Mouse (Mus musculus) kidney, embryonic 16.5 days (tissue): ENCODE measurements around the gene C130032M10Rik. TPM values are rescaled to one million over a fixed set of nuclear protein-coding genes. Genes with fewer than 3 reads are reported as not detected.

Source experiments
- ATAC-seq: fragments of 200-750 bp; cut with Nextera tagmentation; 2 replicates; pipeline ENCODE4 v1.8.0; 2017; ENCODE audit warnings: moderate TSS enrichment; ENCODE audit not compliant: low FRiP score, low TSS enrichment
- H3K27ac ChIP-seq: fragments of 300-500 bp; sonication (generic); 2 replicates; pipeline ENCODE4 v1.5.1; 2014; ENCODE audit warnings: low read length
- H3K27me3 ChIP-seq: fragments of 300-500 bp; sonication (generic); 2 replicates; pipeline ENCODE4 v1.6.1; 2014; ENCODE audit warnings: low read length, control low read depth, mixed read lengths; ENCODE audit not compliant: insufficient read depth
- H3K36me3 ChIP-seq: fragments of 300-500 bp; sonication (generic); 2 replicates; pipeline ENCODE4 v1.6.1; 2014; ENCODE audit warnings: low read length, control low read depth, mixed read lengths; ENCODE audit not compliant: insufficient read depth
- H3K4me1 ChIP-seq: fragments of 300-500 bp; sonication (generic); 2 replicates; pipeline ENCODE4 v1.6.1; 2014; ENCODE audit warnings: low read length, control low read depth, mixed read lengths; ENCODE audit not compliant: insufficient read depth
- H3K4me2 ChIP-seq: fragments of 300-500 bp; sonication (generic); replicated peaks from 2 replicates; pipeline ENCODE4 v1.6.1; 2014; ENCODE audit warnings: low read depth, low read length
- H3K4me3 ChIP-seq: fragments of 300-500 bp; sonication (generic); 2 replicates; pipeline ENCODE4 v1.5.1; 2014; ENCODE audit warnings: mild to moderate bottlenecking, low read length
- H3K9ac ChIP-seq: fragments of 300-500 bp; sonication (generic); replicated peaks from 2 replicates; pipeline ENCODE4 v1.6.1; 2014; ENCODE audit warnings: low read length
- H3K9me3 ChIP-seq: fragments of 300-500 bp; sonication (generic); 2 replicates; pipeline ENCODE4 v1.6.1; 2016; ENCODE audit warnings: low read length, control low read depth
- WGBS: fragments of 180-500 bp; shearing (Covaris S2); extraction: QIAGEN DNeasy Blood & Tissue Kit; methylation state at CpG from one replicate; pipeline ENCODE4 v1.1.7; 2014; 5-methylcytosine and 5-hydroxymethylcytosine counted together
- polyA plus RNA-seq: library from polyadenylated mRNA; unstranded; fragments of >200 nt; fragmentation: Nextera tagmentation; extraction: Ambion mirVana; gene quantifications from 2 replicates; pipeline ENCODE4 v1.2.1, GENCODE M21; 2015

The C130032M10Rik gene
- polyA plus RNA-seq, 1 experiment from 2014 or later = 0.22 TPM

DNA sequence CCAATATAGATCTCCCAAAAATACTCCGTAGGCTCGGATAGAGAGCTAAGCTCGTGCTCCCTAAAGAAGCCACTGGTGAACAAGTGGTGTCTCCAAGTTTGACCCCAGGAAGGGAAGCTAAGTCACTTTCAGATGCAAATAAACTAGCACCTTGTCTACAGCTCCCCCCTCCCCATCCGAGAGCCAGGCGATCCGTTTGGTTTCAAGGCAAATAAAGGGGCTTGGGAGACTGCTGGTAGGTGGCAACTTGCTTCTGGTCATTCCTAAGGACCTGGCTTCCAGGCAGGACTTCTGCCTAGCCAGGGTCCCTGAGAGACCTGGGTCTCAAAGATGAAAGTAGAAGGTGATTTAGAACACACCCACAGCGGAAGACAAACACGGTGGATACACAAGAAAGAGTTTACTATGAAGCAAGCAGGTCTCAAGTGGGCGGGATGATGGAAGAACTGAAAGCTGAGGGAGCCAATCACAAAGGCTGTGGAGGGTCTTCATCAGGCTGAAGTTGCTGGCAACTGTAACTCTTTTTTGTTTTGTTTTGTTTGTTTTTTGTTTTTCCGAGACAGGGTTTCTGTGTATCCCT lies 40.9 kb downstream of the C130032M10Rik start:
- H3K4me3 ChIP-seq = no peak overlapping the region
- peaks cover 13% of the 10 kb centered on the region; the same call in 1 of the 2 replicates for H3K27me3 ChIP-seq
- no peak overlapping the region for H3K27ac ChIP-seq
- 55% methylated on average over 10 of the region's 10 CpGs for WGBS
- H3K9me3 ChIP-seq = no peaks in the 10 kb centered on the region
- no peak for ATAC-seq
- no peak overlapping the region for H3K9ac ChIP-seq
- no peaks in the 10 kb centered on the region for H3K36me3 ChIP-seq
- H3K4me1 ChIP-seq = peaks cover 31% of the 10 kb centered on the region
- H3K4me2 ChIP-seq = no peak overlapping the region

DNA sequence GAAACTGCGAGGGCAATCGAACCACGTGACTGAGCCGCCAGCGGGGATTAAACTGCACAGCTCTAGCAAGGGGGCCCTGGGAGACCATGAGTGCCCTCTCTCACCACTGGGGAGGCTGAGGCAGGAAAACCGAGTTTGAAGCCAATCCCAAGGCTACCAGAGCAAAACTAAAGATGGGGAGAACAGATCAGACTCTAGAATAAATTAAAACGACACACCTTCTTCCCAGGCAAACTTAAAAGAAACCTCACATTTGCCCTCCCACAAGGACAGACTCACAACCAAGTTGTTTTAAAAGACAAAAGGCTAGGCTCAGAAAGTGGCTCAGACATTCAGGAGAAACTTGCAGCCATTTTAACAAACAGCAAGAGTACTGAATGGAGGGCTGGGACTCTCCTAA lies 41.6 kb downstream of the C130032M10Rik start:
- Histone ChIP-seq H3K4me3 (no peak overlapping the region), H3K27ac (no peak overlapping the region), H3K27me3 (peaks cover 17% of the 10 kb centered on the region), H3K4me2 (no peak overlapping the region), H3K9ac (no peak overlapping the region), H3K36me3 (no peaks in the 10 kb centered on the region), H3K9me3 (no peaks in the 10 kb centered on the region), H3K4me1 (peaks cover 37% of the 10 kb centered on the region)
- no peak for ATAC-seq
- 40% methylated on average over 7 of the region's 7 CpGs for WGBS

DNA sequence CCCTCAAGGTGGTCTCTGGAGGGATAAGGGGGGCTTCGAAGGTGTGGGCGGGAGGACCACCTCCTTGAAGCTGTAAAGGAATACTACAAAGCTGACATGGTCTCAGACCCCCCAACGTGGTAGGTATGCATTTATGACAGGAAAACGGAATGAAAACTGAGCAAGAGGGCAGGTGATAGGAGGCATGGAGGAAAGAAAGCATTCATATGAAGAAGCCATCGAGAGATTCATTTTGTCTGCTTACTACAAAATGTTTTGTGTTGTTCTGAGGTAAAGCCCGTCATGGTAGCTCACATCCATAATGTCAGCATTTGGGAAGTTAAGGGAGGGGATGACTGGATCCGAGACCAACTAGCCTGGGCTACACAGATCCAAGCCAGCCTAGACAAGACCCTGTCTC lies 44.6 kb downstream of the C130032M10Rik start:
- no peaks in the 10 kb centered on the region for H3K9me3 ChIP-seq
- H3K4me2 ChIP-seq = peak overlapping the region; percentile 96
- no peak for ATAC-seq
- H3K36me3 ChIP-seq = no peaks in the 10 kb centered on the region
- 19% methylated on average over 7 of the region's 7 CpGs for WGBS
- H3K4me1 ChIP-seq = peaks cover 39% of the 10 kb centered on the region
- peak overlapping the region; percentile 63 for H3K4me3 ChIP-seq
- H3K27me3 ChIP-seq = peaks cover 29% of the 10 kb centered on the region
- H3K9ac ChIP-seq = no peak overlapping the region
- H3K27ac ChIP-seq = no peak overlapping the region

DNA sequence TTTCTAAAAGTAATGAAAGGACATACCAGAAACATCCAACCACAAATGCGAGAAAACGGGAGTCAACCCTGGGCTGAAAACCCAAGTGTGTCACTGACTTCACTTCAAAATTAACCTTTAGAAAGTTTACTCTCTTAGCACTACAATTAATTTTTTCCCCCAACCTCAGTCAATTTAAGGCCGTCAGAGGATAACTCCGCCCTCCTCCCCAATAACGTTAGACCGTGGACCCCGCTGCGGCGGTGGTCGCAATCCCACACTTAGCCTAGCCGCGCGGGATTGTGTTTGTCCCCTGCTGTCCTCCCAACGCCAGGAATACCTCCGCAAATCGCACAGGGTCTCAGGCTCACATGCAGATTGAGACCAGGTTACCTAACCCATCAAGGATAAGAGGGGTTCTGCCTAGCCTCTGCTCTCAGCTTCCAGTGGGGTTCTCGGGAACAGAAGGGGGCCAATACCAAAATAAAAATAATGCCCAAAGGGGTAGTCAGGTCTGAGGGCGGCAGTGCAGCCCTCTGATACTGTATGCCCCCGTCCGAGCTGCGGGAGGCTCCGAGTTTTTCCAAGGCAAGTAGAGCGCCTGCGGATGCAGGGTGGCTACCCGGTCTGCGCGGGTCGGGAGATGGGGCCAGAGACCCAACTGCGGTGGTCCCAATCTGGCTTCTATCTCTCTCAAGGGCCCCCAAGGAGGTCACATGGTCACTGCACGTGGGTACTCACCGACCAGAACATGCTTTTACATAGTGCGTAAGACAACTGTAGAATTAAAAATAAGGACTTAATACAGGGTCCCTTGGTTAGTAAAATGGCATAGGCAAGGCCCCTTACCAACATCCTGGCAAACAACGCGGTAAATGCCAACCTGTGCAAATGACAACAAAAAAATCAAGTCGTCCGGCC lies 45.5 kb downstream of the C130032M10Rik start:
- peak overlapping the region; percentile 23 for H3K9ac ChIP-seq
- no peak overlapping the region for H3K27ac ChIP-seq
- no peaks in the 10 kb centered on the region for H3K9me3 ChIP-seq
- peak overlapping the region; percentile 96 for H3K4me2 ChIP-seq
- WGBS = 5% methylated on average over 36 of the region's 36 CpGs
- no peaks in the 10 kb centered on the region for H3K36me3 ChIP-seq
- peaks cover 32% of the 10 kb centered on the region for H3K4me1 ChIP-seq
- H3K27me3 ChIP-seq = peaks cover 29% of the 10 kb centered on the region
- H3K4me3 ChIP-seq = peak overlapping the region; percentile 63
- no peak for ATAC-seq

DNA sequence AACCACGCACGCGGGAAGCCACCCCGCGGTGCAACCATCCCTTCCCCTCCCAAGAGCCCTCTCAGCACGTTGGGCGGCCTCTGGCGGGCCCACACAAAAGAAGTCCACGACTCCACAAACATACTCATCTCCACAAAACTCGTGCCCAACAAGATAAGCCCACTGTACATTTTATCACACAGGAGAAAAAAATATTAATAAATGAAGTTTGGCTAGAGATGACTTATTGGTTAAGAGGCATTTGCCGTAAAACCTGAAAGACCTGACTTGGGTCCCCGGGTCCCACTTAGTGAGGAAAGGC lies 46.1 kb downstream of the C130032M10Rik start:
- ATAC-seq = no peak
- no peaks in the 10 kb centered on the region for H3K9me3 ChIP-seq
- H3K4me2 ChIP-seq = peak overlapping the region; percentile 96
- peak overlapping the region; percentile 87 for H3K9ac ChIP-seq
- 1% methylated on average over 12 of the region's 12 CpGs for WGBS
- peaks cover 29% of the 10 kb centered on the region for H3K27me3 ChIP-seq
- H3K4me3 ChIP-seq = peak overlapping the region; percentile 63
- peak overlapping the region; percentile 4; the same call in 1 of the 2 replicates for H3K27ac ChIP-seq
- H3K36me3 ChIP-seq = no peaks in the 10 kb centered on the region
- peaks cover 28% of the 10 kb centered on the region for H3K4me1 ChIP-seq

DNA sequence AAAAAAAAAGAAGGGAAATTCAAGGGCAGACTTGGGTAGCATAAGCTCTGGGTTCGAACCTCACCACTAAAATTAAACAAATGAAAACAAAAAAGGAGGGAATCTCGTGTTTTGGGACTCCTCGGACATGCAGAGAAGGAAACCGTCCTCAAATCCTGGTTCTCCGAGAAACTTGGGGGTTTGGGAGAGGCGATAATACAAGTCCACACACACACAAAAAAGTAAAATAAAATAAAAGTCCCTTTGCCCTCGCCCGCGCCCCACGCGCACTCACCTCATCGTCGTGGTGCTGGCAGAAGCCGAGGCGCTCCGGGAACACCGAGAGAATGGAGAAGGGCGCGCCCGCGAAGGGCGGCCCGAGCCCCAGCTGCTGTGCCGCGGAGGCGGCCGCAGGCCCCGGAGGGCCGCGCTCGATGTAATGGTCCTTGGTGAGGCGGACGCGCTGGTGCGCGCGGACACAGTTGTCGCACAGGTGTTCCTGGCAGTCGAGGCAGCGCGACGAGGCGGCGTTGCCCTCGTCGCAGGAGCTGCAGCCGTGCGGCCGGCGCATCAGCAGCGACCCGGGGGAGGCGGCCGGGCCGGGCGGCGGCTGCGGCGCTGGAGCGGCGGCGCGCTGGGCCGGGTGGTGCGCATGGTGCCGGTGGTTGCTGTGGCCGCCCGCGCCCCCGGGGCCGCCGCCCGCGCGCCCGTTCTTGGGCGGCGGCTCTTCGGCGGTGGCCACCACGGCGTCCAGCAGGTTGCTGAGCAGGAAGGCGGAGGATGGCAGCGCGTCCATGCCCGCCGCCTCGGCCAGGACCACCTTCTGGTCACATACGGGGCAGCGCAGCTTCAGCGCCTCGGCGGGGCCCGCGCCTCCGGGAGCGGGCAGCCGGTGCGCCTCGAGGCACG lies 46.8 kb downstream of the C130032M10Rik start:
- Histone ChIP-seq H3K9me3 (no peaks in the 10 kb centered on the region), H3K4me1 (peaks cover 28% of the 10 kb centered on the region), H3K9ac (peak overlapping the region; percentile 87), H3K27ac (peak overlapping the region; percentile 4; the same call in 1 of the 2 replicates), H3K36me3 (no peaks in the 10 kb centered on the region), H3K4me2 (peak overlapping the region; percentile 96), H3K27me3 (peaks cover 29% of the 10 kb centered on the region), H3K4me3 (peak overlapping the region; percentile 63)
- ATAC-seq = peak; percentile 24
- under 1% methylated on average over 82 of the region's 101 CpGs for WGBS

DNA sequence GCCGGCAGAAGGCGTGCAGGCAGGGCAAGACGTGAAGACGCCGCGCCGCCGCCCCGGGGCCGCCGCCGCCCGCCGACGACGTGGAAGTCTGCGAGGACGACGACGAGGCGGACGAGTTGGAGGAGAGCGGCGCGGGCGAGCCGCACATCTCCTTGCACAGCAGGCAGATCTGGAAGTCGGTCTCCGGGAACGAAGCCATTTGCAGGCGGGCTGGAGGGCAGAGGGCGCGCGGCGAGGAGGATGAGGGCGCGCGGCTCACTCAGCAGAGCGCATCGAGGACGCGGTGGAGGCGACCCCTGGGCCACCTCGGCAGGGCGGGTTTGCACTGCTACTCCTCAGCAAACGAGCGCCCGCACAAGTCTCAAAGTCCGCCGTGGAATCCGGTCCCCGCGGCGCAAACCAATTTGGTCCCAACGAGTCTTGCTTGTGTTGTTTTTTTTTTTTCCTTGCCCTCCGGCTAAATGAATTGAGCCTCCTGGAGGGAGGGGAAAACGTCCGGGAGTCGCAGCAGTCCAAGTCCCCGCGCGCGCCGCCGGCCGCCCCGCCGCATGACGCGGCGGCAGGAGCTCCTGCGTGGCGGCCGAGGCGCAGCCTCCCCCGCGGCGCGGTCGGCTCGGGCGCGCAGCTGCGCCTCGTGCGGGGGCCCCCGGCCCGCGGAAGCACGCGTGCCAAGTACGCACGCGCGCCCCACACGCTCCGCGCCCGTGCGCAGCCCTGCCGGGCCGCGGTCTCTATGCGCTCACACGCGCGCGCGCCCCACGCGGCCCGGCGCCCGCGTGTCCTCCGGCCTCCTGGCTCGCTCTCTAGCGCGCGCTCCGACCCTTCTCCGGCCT lies 47.6 kb downstream of the C130032M10Rik start:
- Histone ChIP-seq H3K4me2 (peak overlapping the region; percentile 96), H3K36me3 (no peaks in the 10 kb centered on the region), H3K4me3 (peak overlapping the region; percentile 63), H3K4me1 (peaks cover 28% of the 10 kb centered on the region), H3K27me3 (peaks cover 29% of the 10 kb centered on the region), H3K27ac (peak overlapping the region; percentile 77), H3K9ac (peak overlapping the region; percentile 87), H3K9me3 (no peaks in the 10 kb centered on the region)
- WGBS = under 1% methylated on average over 118 of the region's 122 CpGs
- ATAC-seq = peak; percentile 16

DNA sequence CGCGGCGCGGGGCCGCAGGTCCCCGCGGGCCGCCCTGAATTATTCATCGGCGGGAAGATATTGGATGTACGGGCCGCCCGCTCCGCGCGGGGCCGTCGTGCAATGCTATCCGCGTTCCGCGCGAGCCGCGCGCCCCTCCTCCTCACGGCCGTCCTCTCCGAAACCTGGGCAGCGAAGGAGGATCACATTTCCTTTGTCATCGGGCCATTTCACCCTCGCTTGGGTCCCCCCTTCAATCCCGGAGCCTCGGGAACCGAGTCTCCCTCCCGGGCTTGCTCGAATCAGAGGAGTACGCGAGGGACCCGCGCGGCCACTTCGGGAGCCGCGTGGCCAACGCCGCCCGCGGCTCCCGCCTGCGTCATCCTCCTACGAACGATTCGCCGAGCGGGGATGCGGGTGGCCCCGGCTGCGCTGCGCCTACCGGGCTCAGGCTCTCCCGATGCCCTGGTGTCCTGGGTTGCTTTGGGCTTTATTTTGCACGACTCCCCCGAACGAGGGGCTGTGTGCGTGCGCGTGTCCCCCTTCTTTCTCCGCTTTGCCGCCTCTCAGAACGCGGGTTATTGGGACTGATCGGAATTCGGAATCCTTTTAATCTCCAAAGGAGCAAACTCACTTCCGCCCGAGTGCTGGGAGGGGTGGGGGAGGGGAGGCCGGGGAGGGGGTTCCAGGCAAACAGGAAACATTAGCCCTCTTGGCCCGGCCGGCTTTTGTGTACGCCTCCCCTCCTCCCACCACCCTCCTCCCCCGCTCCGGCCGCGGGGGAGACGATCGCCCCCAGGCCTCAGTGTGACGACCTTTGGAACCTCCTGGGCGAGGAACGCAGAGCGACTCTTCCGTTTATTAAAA lies 48.5 kb downstream of the C130032M10Rik start, which contains the start of gene Trim71:
Trim71 (minus strand) TSS at position 609 of the 846 bp plus-strand sequence.
- Histone ChIP-seq H3K27me3 (peaks cover 25% of the 10 kb centered on the region), H3K36me3 (no peaks in the 10 kb centered on the region), H3K4me3 (peak within 1 kb of the TSS; percentile 63), H3K4me2 (peak within 1 kb of the TSS; percentile 96), H3K4me1 (peaks cover 28% of the 10 kb centered on the region), H3K9me3 (no peaks in the 10 kb centered on the region), H3K9ac (peak within 1 kb of the TSS; percentile 87), H3K27ac (peak within 1 kb of the TSS; percentile 77)
- ATAC-seq = peak; percentile 29
- WGBS = under 1% methylated on average over 90 of the region's 91 CpGs
